Mouse (Mus musculus): ENCODE measurements around the gene Atp5h. TPM values are rescaled to one million over a fixed set of nuclear protein-coding genes. Genes with fewer than 3 reads are reported as not detected.

Gene Atp5h
- polyA plus RNA-seq (2014; fragmentation: Illumina TruSeq; extraction: RNeasy Lipid Tissue Mini Kit (QIAGEN cat#74804); ENCODE audit: low read depth, low replicate concordance): 905 TPM

GRCm38 (mm10) chr11:115419531-115420237 is at the start of gene Atp5h, which contains the start of gene Kctd2:
Atp5h (minus strand) TSS chr11:115419962.
Kctd2 (plus strand) TSS chr11:115420128.

DNA sequence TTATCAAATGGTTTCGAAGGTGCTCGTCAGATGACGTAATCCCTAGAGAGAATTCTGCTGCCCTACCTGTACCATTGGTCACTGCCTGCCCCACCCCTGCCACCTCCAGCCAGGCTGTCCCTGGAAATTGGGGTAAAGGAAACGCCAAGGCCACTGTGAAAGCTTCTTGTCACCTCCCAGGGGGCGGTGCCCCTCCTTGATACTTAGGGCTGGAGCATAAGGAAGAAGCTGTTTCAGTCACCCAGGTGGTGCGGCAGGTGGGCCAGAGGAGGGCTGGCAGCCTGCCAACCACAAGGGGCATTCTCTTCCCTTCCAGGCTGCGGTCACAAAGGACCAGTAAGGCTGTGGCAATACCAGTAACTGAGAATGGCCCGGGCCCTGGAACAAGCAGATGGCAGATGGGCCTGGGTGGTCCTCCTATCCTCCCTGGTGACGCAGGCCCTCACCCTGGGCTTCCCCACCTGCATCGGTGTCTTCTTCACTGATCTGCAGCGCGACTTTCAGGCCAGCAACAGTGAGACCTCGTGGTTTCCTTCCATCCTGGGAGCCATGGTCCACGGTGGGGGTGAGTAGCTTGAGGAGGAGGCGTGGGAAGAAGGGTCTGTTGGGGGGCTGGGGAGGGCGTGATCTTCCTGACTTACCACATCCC is 42.6 kb upstream of the Atp5h start, which contains the start of gene Slc16a5:
Slc16a5 (plus strand) TSS at position 232 of the 649 bp plus-strand sequence.

GRCm38 (mm10) chr11:115439906-115440595 is 20.3 kb upstream of the Atp5h start, which contains the start of gene Trim80:
Trim80 (plus strand) TSS chr11:115440545.

GRCm38 (mm10) chr11:115403338-115404124 is 16.2 kb downstream of the Atp5h start, which contains the start of gene Mrpl58:
Mrpl58 (plus strand) TSS chr11:115403752.

DNA sequence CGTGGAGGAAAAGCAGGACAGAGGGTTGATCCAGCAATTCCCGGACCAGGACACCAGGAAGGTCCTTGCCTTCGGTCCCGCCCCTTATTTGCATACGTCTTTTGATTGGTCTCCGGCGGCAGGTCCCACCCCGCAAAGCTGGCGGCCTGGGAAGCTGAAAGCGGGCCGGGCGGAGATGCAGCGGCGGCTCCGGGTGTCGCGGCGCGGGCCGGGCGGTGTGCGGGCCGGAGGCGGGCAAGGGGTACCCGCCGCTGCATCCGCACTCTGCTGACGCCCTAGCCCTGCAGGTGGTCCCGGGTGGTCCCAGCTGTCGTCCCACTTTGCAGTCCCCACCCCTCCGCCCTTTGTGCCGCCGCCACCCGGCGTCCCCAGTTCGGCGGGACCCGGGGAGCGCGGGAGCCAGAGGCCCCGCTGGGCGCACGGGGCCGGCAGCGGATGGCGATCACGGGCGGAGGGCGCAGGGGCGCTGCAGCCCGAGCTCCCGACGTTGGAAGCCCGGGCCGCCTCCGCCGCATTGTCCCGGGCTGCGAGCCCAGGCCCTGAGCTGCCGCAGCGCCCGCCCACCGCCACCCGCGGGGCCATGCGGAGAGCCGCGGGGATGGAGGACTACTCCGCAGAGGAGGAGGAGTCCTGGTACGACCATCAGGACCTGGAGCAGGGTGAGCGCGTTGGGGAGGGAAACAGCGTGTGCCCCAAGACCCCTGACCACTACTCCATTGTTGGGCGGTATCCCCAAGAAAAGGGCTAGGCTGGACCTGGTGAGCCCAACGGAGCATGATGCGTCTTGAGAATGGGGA is 37.8 kb downstream of the Atp5h start, which contains the start of gene Cdr2l:
Cdr2l (plus strand) TSS at position 174 of the 797 bp plus-strand sequence.

GRCm38 (mm10) chr11:115367395-115367944 is 52.3 kb downstream of the Atp5h start, which contains the start of gene Hid1:
Hid1 (minus strand) TSS chr11:115367756.

Other genes with a start within 250 kb of the Atp5h start
- gene Tmem104, start 232.5 kb downstream of the Atp5h start, polyA plus RNA-seq (2014; fragmentation: Illumina TruSeq; extraction: RNeasy Lipid Tissue Mini Kit (QIAGEN cat#74804); ENCODE audit: low read depth, low replicate concordance): 0.57 TPM
- gene Nat9, start 232.1 kb downstream of the Atp5h start, polyA plus RNA-seq (2014; fragmentation: Illumina TruSeq; extraction: RNeasy Lipid Tissue Mini Kit (QIAGEN cat#74804); ENCODE audit: low read depth, low replicate concordance): 1.6 TPM
- gene Grin2c, start 152.7 kb downstream of the Atp5h start, polyA plus RNA-seq (2014; fragmentation: Illumina TruSeq; extraction: RNeasy Lipid Tissue Mini Kit (QIAGEN cat#74804); ENCODE audit: low read depth, low replicate concordance): not detected
- gene Fdxr, start 142.9 kb downstream of the Atp5h start, polyA plus RNA-seq (2014; fragmentation: Illumina TruSeq; extraction: RNeasy Lipid Tissue Mini Kit (QIAGEN cat#74804); ENCODE audit: low read depth, low replicate concordance): 2.1 TPM
- gene Fads6, start 122.3 kb downstream of the Atp5h start, polyA plus RNA-seq (2014; fragmentation: Illumina TruSeq; extraction: RNeasy Lipid Tissue Mini Kit (QIAGEN cat#74804); ENCODE audit: low read depth, low replicate concordance): 9.9 TPM
- not detected for gene Otop2, start 112.8 kb downstream of the Atp5h start, polyA plus RNA-seq (2014; fragmentation: Illumina TruSeq; extraction: RNeasy Lipid Tissue Mini Kit (QIAGEN cat#74804); ENCODE audit: low read depth, low replicate concordance)
- gene Ush1g, start 97.9 kb downstream of the Atp5h start, polyA plus RNA-seq (2014; fragmentation: Illumina TruSeq; extraction: RNeasy Lipid Tissue Mini Kit (QIAGEN cat#74804); ENCODE audit: low read depth, low replicate concordance): not detected
- gene Otop3, start 85.2 kb downstream of the Atp5h start, polyA plus RNA-seq (2014; fragmentation: Illumina TruSeq; extraction: RNeasy Lipid Tissue Mini Kit (QIAGEN cat#74804); ENCODE audit: low read depth, low replicate concordance): not detected
- gene Hid1, start 52.2 kb downstream of the Atp5h start, polyA plus RNA-seq (2014; fragmentation: Illumina TruSeq; extraction: RNeasy Lipid Tissue Mini Kit (QIAGEN cat#74804); ENCODE audit: low read depth, low replicate concordance): not detected
- gene Cdr2l, start 38.0 kb downstream of the Atp5h start, polyA plus RNA-seq (2014; fragmentation: Illumina TruSeq; extraction: RNeasy Lipid Tissue Mini Kit (QIAGEN cat#74804); ENCODE audit: low read depth, low replicate concordance): 0.12 TPM
- 21.0 TPM for gene Mrpl58, start 16.2 kb downstream of the Atp5h start, polyA plus RNA-seq (2014; fragmentation: Illumina TruSeq; extraction: RNeasy Lipid Tissue Mini Kit (QIAGEN cat#74804); ENCODE audit: low read depth, low replicate concordance)
- 19.2 TPM for gene Kctd2, start 166 bp upstream of the Atp5h start, polyA plus RNA-seq (2014; fragmentation: Illumina TruSeq; extraction: RNeasy Lipid Tissue Mini Kit (QIAGEN cat#74804); ENCODE audit: low read depth, low replicate concordance)
- not detected for gene Trim80, start 20.6 kb upstream of the Atp5h start, polyA plus RNA-seq (2014; fragmentation: Illumina TruSeq; extraction: RNeasy Lipid Tissue Mini Kit (QIAGEN cat#74804); ENCODE audit: low read depth, low replicate concordance)
- 15.7 TPM for gene Slc16a5, start 42.5 kb upstream of the Atp5h start, polyA plus RNA-seq (2014; fragmentation: Illumina TruSeq; extraction: RNeasy Lipid Tissue Mini Kit (QIAGEN cat#74804); ENCODE audit: low read depth, low replicate concordance)
- gene Armc7, start 55.7 kb upstream of the Atp5h start, polyA plus RNA-seq (2014; fragmentation: Illumina TruSeq; extraction: RNeasy Lipid Tissue Mini Kit (QIAGEN cat#74804); ENCODE audit: low read depth, low replicate concordance): 0.40 TPM
- 1.6 TPM for gene Nt5c, start 71.9 kb upstream of the Atp5h start, polyA plus RNA-seq (2014; fragmentation: Illumina TruSeq; extraction: RNeasy Lipid Tissue Mini Kit (QIAGEN cat#74804); ENCODE audit: low read depth, low replicate concordance)
- 5.1 TPM for gene Jpt1, start 94.4 kb upstream of the Atp5h start, polyA plus RNA-seq (2014; fragmentation: Illumina TruSeq; extraction: RNeasy Lipid Tissue Mini Kit (QIAGEN cat#74804); ENCODE audit: low read depth, low replicate concordance)
- 1,030 TPM for gene Sumo2, start 116.3 kb upstream of the Atp5h start, polyA plus RNA-seq (2014; fragmentation: Illumina TruSeq; extraction: RNeasy Lipid Tissue Mini Kit (QIAGEN cat#74804); ENCODE audit: low read depth, low replicate concordance)
- 17.7 TPM for gene Nup85, start 144.5 kb upstream of the Atp5h start, polyA plus RNA-seq (2014; fragmentation: Illumina TruSeq; extraction: RNeasy Lipid Tissue Mini Kit (QIAGEN cat#74804); ENCODE audit: low read depth, low replicate concordance)
- 9.5 TPM for gene Mrps7, start 184.0 kb upstream of the Atp5h start, polyA plus RNA-seq (2014; fragmentation: Illumina TruSeq; extraction: RNeasy Lipid Tissue Mini Kit (QIAGEN cat#74804); ENCODE audit: low read depth, low replicate concordance)
- 2.0 TPM for gene Gga3, start 184.1 kb upstream of the Atp5h start, polyA plus RNA-seq (2014; fragmentation: Illumina TruSeq; extraction: RNeasy Lipid Tissue Mini Kit (QIAGEN cat#74804); ENCODE audit: low read depth, low replicate concordance)
- 23.9 TPM for gene Mif4gd, start 193.0 kb upstream of the Atp5h start, polyA plus RNA-seq (2014; fragmentation: Illumina TruSeq; extraction: RNeasy Lipid Tissue Mini Kit (QIAGEN cat#74804); ENCODE audit: low read depth, low replicate concordance)
- 5.7 TPM for gene Slc25a19, start 208.3 kb upstream of the Atp5h start, polyA plus RNA-seq (2014; fragmentation: Illumina TruSeq; extraction: RNeasy Lipid Tissue Mini Kit (QIAGEN cat#74804); ENCODE audit: low read depth, low replicate concordance)